Mouse (Mus musculus): ENCODE data around the gene Ddx49.

Gene Ddx49

DNA sequence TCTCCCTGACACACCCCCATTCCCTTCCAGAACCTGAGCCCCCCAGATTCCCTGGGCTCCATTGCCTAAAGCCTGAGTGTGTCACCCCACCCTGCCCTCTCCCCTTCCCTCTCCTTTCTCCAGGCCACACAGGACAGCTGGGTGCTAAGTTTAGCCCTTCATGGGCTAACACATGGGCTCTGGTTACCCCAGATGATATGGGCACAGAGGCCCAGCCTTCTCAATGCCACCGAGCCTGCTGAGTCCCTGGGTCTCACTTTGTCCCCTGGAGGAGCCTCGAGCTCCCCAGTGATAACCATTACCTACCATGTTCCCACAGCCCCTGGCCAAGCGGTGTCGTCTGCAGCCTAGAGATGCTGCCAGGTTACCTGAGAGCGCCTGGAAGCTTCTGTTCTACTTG lies 15.6 kb upstream of the Ddx49 start:
- intact Hi-C loops (cut with DNase I): no loop called here

- intact Hi-C loops (cut with DNase I): no loop called here
Measured at GRCm38 (mm10) chr8:70316511-70317504, 14.5 kb upstream of the Ddx49 start.

DNA sequence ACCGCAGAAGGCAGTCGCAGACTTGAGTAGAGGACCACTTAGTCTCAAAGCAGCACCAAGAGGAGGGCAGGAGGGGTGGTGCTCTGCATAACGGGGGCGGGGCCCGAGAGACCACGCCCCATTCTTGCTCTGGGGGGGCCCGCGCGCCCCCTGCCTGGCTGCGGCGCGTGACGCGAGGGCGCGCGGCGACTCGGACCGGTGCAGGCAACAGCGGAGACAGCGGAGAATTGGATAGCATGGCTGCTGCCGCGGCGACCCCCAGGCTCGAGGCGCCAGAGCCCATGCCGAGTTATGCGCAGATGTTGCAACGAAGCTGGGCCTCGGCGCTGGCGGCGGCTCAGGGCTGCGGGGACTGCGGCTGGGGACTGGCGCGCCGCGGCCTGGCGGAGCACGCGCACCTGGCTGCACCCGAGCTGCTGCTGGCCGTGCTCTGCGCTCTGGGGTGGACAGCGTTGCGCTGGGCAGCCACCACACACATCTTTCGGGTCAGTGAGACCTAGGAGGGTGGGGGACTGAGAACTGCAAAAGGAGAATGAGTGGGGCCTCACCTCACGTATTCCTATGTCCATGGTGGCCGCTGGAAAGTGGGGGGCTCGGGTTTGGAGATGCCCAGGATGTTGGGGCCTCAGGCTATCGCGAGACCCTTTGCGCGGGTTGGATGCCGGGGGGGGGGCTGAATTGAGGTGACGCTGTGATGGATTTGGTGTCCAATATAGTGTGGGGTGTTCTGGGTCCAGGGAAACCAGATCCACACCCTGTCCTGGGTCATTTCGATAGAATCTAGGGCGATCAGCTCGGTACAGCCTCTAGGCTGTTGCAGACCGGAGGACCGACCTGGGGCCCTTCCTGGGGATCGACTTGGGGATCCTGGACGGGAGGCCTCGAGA lies 13.6 kb upstream of the Ddx49 start, which contains the start of gene Cers1:
Gene Cers1, plus strand, starts transcription at position 152 of the 887 bp plus-strand sequence.
- intact Hi-C loops (cut with DNase I): no loop called here

GRCm38 (mm10) chr8:70313399-70313798 lies 11.1 kb upstream of the Ddx49 start:
- intact Hi-C loops (cut with DNase I): no loop called here

GRCm38 (mm10) chr8:70309311-70309710 lies 7.0 kb upstream of the Ddx49 start:
- intact Hi-C loops (cut with DNase I): no loop called here

- intact Hi-C loops (cut with DNase I): loop anchor here (5.0 kb wide), 1 partner anchor 71 kb away; the partner anchor contains the start of genes Armc6 and Sugp2
Measured at GRCm38 (mm10) chr8:70302901-70303300, 612 bp upstream of the Ddx49 start.

DNA sequence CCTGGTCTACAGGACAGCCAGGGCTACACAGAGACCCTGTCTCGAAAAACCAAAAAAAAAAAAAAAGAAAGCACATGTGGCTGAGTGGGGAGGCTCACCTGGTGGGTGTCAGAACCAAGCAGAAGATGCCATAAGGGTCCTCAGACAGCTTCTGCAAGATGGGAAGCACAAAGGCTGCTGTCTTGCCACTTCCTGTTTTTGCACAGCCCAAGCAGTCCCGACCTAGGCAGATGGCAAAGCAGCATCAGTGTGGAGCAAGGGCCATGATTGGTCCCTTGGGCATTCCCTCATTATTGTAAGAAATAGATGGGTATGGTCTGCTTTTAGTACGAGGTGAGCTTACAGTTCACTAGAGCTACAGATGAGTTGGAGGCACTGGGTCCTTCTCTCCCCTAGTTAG lies 1.4 kb downstream of the Ddx49 start:
- intact Hi-C loops (cut with DNase I): loop anchor here (5.0 kb wide), 1 partner anchor 69 kb away; the partner anchor contains the start of genes Armc6 and Sugp2

DNA sequence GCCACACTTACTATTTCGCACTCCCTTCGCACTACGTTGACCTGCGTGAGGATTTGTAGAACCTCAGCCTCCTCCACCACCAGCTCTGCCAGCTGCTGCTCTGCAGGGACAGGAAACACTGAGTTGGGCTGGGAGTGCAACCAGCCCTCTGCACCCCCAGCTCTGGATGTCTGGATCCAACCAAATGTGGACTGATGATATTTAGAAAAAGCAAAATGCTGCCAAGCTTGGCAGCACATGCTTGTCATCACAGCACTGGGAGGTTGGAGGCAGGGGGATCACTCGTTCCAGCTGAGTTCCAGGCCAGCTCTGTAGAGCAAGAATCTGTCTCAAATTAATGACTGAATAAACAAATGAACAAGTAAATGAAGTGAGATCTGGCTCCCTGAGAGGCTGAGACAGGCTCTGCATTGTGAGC lies 8.3 kb downstream of the Ddx49 start:
- intact Hi-C loops (cut with DNase I): no loop called here

DNA sequence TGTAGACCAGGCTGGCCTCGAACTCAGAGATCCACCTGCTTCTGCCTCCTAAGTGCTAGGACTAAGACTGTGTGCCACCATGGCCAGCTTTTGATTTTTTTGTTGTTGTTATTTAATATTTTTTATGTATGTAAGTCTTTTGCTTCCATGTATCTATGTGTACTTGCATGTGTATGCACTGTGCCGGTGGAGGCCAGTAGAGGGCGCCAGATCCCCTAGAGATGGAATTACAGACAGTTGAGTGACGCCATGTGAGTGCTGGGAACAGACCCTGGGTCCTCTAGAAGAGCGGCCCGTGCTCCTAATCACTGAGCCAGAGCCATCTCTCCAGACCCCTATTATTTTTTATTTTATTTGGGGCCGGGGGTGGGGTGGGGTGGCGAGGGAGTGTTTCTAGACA lies 15.6 kb downstream of the Ddx49 start:
- intact Hi-C loops (cut with DNase I): no loop called here

DNA sequence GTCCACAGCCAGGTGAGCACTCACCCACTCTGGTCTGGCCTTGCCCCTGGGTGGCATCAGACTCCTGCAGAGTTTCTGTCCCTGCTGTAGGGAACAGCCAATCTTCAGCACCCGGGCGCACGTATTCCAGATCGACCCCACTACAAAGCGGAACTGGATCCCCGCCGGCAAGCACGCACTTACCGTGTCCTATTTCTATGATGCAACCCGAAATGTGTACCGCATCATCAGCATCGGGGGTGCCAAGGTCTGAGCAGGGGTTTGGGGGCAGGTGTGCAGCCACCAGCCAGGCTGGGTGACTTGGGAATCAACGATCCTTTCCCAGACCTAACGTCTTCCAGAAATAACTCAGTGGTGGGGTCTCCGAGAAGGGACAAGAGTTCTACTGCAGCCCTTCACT lies 17.0 kb downstream of the Ddx49 start:
- intact Hi-C loops (cut with DNase I): no loop called here

- intact Hi-C loops (cut with DNase I): no loop called here
Measured at GRCm38 (mm10) chr8:70284421-70284820, 17.9 kb downstream of the Ddx49 start.

GRCm38 (mm10) chr8:70283136-70284077 lies 18.9 kb downstream of the Ddx49 start:
- intact Hi-C loops (cut with DNase I): no loop called here

- intact Hi-C loops (cut with DNase I): no loop called here
Measured at GRCm38 (mm10) chr8:70282603-70283135, 19.6 kb downstream of the Ddx49 start, which contains the start of gene Homer3. Gene Homer3 (plus strand): TSS chr8:70282827.

GRCm38 (mm10) chr8:70281001-70281400 lies 21.3 kb downstream of the Ddx49 start:
- intact Hi-C loops (cut with DNase I): no loop called here

- intact Hi-C loops (cut with DNase I): no loop called here
Measured at GRCm38 (mm10) chr8:70279266-70279665, 23.0 kb downstream of the Ddx49 start.

DNA sequence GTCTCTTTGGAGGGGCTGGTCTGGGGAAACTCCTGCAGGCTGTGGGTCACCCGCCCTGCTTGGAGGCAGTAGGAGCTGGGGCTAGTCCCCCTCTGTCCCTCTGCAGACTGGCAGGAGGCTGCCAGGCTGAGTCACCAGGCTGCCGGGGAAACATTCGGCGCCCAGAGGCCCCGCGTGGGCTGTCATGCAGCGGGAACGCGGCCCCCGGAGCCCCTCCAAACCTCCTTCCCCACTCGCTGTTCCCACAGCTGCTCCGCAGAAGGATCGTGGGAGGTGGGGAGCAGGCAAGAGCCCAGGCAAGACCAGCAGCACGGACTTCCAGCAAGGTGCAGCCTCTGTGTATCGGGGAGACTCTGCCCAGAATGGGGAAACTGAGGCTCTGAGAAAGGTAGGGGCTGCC lies 24.1 kb downstream of the Ddx49 start:
- intact Hi-C loops (cut with DNase I): no loop called here

- intact Hi-C loops (cut with DNase I): no loop called here
Measured at GRCm38 (mm10) chr8:70276476-70276875, 25.8 kb downstream of the Ddx49 start.

DNA sequence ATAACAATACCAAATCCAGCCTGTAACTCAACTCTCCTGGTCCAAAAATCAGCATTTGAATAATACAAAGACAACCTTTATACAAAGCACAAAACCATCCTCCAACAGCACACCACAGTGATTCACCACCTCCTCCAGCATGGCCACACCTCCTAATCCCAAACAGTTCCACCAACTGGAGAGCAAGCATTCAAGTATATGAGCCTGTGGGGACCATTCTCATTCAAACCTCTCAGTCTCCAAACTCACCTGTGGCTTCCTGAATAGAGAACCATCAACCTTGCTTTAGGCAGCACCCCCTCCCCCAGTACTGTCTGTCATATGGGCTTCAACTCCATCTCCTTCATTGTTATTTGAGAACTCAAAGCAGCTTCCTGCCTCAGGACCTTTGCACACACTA lies 27.9 kb downstream of the Ddx49 start:
- intact Hi-C loops (cut with DNase I): no loop called here

- intact Hi-C loops (cut with DNase I): no loop called here
Measured at GRCm38 (mm10) chr8:70272949-70273348, 29.3 kb downstream of the Ddx49 start.
